Mouse (Mus musculus) neural tube, embryonic 13.5 days (tissue): ENCODE data around the gene Radil. TPM values are rescaled to one million over a fixed set of nuclear protein-coding genes. Genes with fewer than 3 reads are reported as not detected.

Source experiments
- ATAC-seq: fragments of 200-750 bp; cut with Nextera tagmentation; 2 replicates; pipeline ENCODE4 v1.8.0; 2017; ENCODE audit warnings: low read depth, mild to moderate bottlenecking, moderate TSS enrichment, moderate library complexity
- H3K27ac ChIP-seq: fragments of 300-500 bp; sonication (generic); replicated peaks from 2 replicates; pipeline ENCODE4 v1.5.1; 2015; ENCODE audit warnings: moderate library complexity, mild to moderate bottlenecking, inconsistent platforms
- H3K27me3 ChIP-seq: fragments of 300-500 bp; sonication (generic); 2 replicates; pipeline ENCODE4 v1.6.1; 2015; ENCODE audit warnings: mild to moderate bottlenecking, inconsistent platforms
- H3K36me3 ChIP-seq: fragments of 300-500 bp; sonication (generic); 2 replicates; pipeline ENCODE4 v1.6.1; 2015; ENCODE audit warnings: mild to moderate bottlenecking, inconsistent platforms
- H3K4me1 ChIP-seq: fragments of 300-500 bp; sonication (generic); replicated peaks from 2 replicates; pipeline ENCODE4 v1.6.1; 2015; ENCODE audit warnings: inconsistent platforms
- H3K4me2 ChIP-seq: fragments of 300-500 bp; sonication (generic); 2 replicates; pipeline ENCODE4 v1.6.1; 2015; ENCODE audit warnings: inconsistent platforms, mild to moderate bottlenecking, moderate library complexity
- H3K4me3 ChIP-seq: fragments of 300-500 bp; sonication (generic); 2 replicates; pipeline ENCODE4 v1.5.1; 2015; ENCODE audit warnings: mild to moderate bottlenecking, inconsistent platforms
- H3K9ac ChIP-seq: fragments of 300-500 bp; sonication (generic); 2 replicates; pipeline ENCODE4 v1.6.1; 2015; ENCODE audit warnings: moderate library complexity, mild to moderate bottlenecking, inconsistent platforms
- H3K9me3 ChIP-seq: fragments of 300-500 bp; sonication (generic); 2 replicates; pipeline ENCODE4 v1.6.1; 2016; ENCODE audit warnings: inconsistent platforms
- WGBS: fragments of 180-500 bp; shearing (Covaris S2); methylation state at CpG from one replicate; pipeline ENCODE4 v1.1.7; 2015; 5-methylcytosine and 5-hydroxymethylcytosine counted together
- polyA plus RNA-seq: library from polyadenylated mRNA; unstranded; fragments of >200 nt; fragmentation: Nextera tagmentation; extraction: Ambion mirVana; gene quantifications from 2 replicates; pipeline ENCODE4 v1.2.1, GENCODE M21; 2015

Gene Radil
- polyA plus RNA-seq, 1 experiment from 2014 or later, result 11.8 TPM

GRCm38 (mm10) chr5:142473696-142474095 is 77.2 kb downstream of the Radil start:
- Histone ChIP-seq H3K27me3 (no peaks in the 10 kb centered on the region), H3K4me1 (peaks cover 18% of the 10 kb centered on the region), H3K9me3 (no peaks in the 10 kb centered on the region), H3K4me3 (no peak overlapping the region), H3K36me3 (peaks cover 65% of the 10 kb centered on the region), H3K9ac (0 out of 2 replicates have a peak overlapping the region, but pooled peaks have one; percentile 17), H3K27ac (peak overlapping the region; percentile 52), H3K4me2 (no peak overlapping the region)
- ATAC-seq, result peak; percentile 40; the same call in 1 of the 2 replicates
- WGBS, result 49% methylated on average over 10 of the region's 10 CpGs

- Histone ChIP-seq H3K36me3 (peaks cover 64% of the 10 kb centered on the region), H3K27ac (no peak overlapping the region), H3K27me3 (no peaks in the 10 kb centered on the region), H3K4me2 (no peak overlapping the region), H3K9ac (no peak overlapping the region), H3K4me1 (peaks cover 18% of the 10 kb centered on the region), H3K4me3 (no peak overlapping the region), H3K9me3 (no peaks in the 10 kb centered on the region)
- ATAC-seq, result no peak
- WGBS, result 92% methylated on average over 11 of the region's 11 CpGs
Observed at GRCm38 (mm10) chr5:142469796-142470195, 81.1 kb downstream of the Radil start.

- Histone ChIP-seq H3K4me1 (peaks cover 15% of the 10 kb centered on the region), H3K4me2 (no peak overlapping the region), H3K4me3 (no peak overlapping the region), H3K27me3 (no peaks in the 10 kb centered on the region), H3K9me3 (no peaks in the 10 kb centered on the region), H3K27ac (no peak overlapping the region), H3K36me3 (peaks cover 57% of the 10 kb centered on the region), H3K9ac (no peak overlapping the region)
- no peak for ATAC-seq
- WGBS, result 95% methylated on average over 13 of the region's 13 CpGs
Observed at GRCm38 (mm10) chr5:142468375-142468774, 82.5 kb downstream of the Radil start.

GRCm38 (mm10) chr5:142463461-142464454 is 87.1 kb downstream of the Radil start, which contains the start of gene Ap5z1:
Gene Ap5z1, plus strand, starts transcription at chr5:142463944.
- Histone ChIP-seq H3K9ac (peak within 1 kb of the TSS; percentile 79), H3K27me3 (no peaks in the 10 kb centered on the region), H3K4me3 (peak within 1 kb of the TSS; percentile 69), H3K9me3 (no peaks in the 10 kb centered on the region), H3K4me1 (peaks cover 16% of the 10 kb centered on the region), H3K27ac (peak within 1 kb of the TSS; percentile 91), H3K4me2 (peak within 1 kb of the TSS; percentile 95), H3K36me3 (peaks cover 35% of the 10 kb centered on the region)
- ATAC-seq, result peak; percentile 88
- 2% methylated on average over 60 of the region's 60 CpGs for WGBS

DNA sequence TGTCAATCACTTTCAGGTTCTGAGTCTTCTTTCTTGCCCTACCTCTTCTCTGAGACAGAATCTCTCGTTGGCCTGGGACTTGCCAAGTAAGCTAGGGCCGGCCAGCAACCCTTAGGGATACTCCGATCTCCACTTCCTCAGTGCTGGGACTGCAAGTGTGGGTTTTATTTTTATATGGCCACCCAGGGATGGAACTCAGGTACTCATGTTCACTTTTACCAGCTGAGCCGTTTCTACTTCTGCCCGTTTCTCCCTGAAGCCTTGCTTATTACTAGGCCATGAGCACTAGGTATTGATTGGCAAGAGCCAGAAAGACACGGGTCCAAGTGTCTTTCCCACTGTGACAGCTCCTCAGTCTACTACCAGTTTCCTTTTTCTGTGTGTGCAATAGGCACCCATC is 87.9 kb downstream of the Radil start:
- Histone ChIP-seq H3K9me3 (no peaks in the 10 kb centered on the region), H3K36me3 (peaks cover 35% of the 10 kb centered on the region), H3K27me3 (no peaks in the 10 kb centered on the region), H3K9ac (peak overlapping the region; percentile 72), H3K27ac (peak overlapping the region; percentile 91), H3K4me2 (peak overlapping the region; percentile 95), H3K4me1 (peaks cover 20% of the 10 kb centered on the region), H3K4me3 (peak overlapping the region; percentile 69)
- no peak; the same call in 1 of the 2 replicates for ATAC-seq
- WGBS, result 85% methylated on average over 6 of the region's 6 CpGs

- Histone ChIP-seq H3K9me3 (no peaks in the 10 kb centered on the region), H3K36me3 (peaks cover 35% of the 10 kb centered on the region), H3K27me3 (no peaks in the 10 kb centered on the region), H3K4me3 (no peak overlapping the region), H3K4me1 (peaks cover 21% of the 10 kb centered on the region), H3K4me2 (no peak overlapping the region), H3K27ac (no peak overlapping the region), H3K9ac (no peak overlapping the region)
- ATAC-seq, result no peak
- 93% methylated on average over 2 of the region's 2 CpGs for WGBS
Observed at GRCm38 (mm10) chr5:142462641-142462948, 88.3 kb downstream of the Radil start.

DNA sequence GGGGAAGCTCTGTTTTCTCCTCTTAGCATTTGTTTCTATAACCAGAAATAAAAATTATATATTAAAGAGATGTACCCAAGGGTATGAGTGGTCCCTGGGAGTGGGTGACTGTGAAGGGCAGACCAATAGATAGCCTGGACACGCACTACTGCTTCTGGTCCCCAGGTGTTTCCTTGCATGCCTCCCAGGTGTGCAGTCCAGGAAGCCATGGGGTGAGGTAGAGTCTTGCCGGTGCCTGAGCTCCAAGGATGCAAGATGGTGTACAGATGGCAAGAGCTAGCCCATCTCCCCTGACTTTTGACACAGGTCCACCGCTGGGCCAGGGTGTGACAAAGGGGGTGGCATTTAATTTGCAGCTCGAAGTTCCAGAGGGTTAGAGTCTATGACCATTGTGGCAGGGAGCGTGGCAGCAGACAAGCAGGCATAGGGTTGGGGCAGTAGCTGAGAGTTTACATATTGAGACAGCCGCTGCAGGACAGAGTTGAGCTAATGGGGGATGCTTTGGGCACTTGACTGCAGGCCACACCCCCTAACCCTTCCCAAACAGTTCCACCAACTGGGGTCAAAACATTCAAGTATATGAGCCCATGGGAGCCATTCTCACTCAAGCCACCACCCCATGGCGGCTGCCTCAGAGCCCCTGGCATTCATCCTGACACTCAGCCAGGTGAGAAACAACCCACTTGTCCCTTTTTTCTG is 88.8 kb downstream of the Radil start:
- H3K4me2 ChIP-seq, result no peak overlapping the region
- WGBS, result 94% methylated on average over 7 of the region's 7 CpGs

DNA sequence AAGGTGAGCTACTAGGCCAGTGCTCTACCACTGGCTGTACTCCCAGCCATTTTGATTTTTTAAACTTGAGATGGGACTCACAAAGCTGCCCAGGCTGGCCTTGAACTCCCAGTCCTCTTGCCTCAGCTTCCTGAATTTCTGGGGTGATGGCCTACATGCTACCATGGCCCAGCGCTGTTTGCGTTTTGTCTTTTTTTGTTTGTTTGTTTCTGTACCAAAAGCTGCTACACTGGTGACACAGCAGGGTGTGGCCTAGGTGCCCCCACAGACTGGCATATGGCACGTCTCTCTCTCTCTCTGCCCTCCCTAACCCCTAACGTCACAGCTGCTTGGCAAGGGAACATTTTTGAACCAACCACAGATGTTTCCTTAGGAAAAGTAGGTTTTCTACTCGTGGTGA is 91.1 kb downstream of the Radil start:
- no peak overlapping the region for H3K4me2 ChIP-seq
- no peak overlapping the region for H3K4me3 ChIP-seq
- no peaks in the 10 kb centered on the region for H3K27me3 ChIP-seq
- no peak overlapping the region for H3K9ac ChIP-seq
- 0 out of 2 replicates have a peak overlapping the region, but pooled peaks have one; percentile 33 for H3K27ac ChIP-seq
- peaks cover 50% of the 10 kb centered on the region for H3K36me3 ChIP-seq
- WGBS, result 71% methylated on average over 5 of the region's 5 CpGs
- H3K9me3 ChIP-seq, result no peaks in the 10 kb centered on the region
- H3K4me1 ChIP-seq, result peaks cover 18% of the 10 kb centered on the region
- no peak for ATAC-seq

More for the DNA sequence above, 88.8 kb downstream of the Radil start:
- ATAC-seq, result no peak
- Histone ChIP-seq H3K27ac (no peak overlapping the region), H3K4me3 (no peak overlapping the region), H3K9me3 (no peaks in the 10 kb centered on the region), H3K9ac (no peak overlapping the region), H3K36me3 (peaks cover 35% of the 10 kb centered on the region), H3K27me3 (no peaks in the 10 kb centered on the region), H3K4me1 (peaks cover 21% of the 10 kb centered on the region)

DNA sequence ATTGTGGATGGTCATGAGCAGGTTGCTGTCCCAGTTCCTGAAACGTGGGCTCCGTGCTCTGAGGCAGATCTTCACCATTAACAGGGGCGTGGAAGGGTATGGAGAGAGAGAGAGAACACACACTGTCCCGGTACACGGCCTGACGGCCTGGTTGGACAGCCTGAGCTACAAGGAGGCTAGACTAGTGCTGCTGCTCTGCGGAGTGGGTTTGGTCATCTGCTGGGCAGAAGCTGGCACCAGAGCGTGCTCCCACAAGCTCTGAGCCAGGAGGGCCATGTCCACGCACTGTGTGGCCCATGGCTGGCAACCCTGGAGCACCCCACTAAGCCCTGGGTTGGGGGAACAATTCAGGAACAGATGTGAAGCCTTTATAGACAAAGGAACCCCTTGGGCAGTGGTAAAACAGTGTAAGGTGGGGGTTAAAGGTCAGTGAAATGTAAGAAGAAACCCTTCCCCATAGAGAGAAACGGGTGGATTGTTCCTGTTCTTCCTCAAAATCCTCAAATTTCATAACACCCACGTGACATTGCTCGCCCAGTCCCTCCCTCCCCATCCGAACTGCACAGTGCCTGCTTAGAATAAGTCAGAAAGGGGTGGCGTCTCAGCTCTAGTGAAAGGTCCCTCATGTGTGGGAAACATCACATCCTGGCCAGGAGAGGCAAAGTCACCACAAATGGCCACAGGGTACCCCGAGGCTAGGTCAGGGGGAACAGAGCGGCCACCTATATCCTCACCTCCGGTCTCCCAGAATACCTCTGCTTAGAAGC is 91.9 kb downstream of the Radil start:
- no peak overlapping the region for H3K4me2 ChIP-seq
- H3K4me1 ChIP-seq, result peaks cover 11% of the 10 kb centered on the region
- peaks cover 59% of the 10 kb centered on the region for H3K36me3 ChIP-seq
- no peak overlapping the region for H3K9ac ChIP-seq
- H3K9me3 ChIP-seq, result no peaks in the 10 kb centered on the region
- no peak overlapping the region for H3K4me3 ChIP-seq
- no peaks in the 10 kb centered on the region for H3K27me3 ChIP-seq
- 86% methylated on average over 17 of the region's 17 CpGs for WGBS
- no peak overlapping the region for H3K27ac ChIP-seq
- ATAC-seq, result no peak

- WGBS, result 58% methylated on average over 10 of the region's 10 CpGs
- no peak overlapping the region for H3K4me2 ChIP-seq
- ATAC-seq, result no peak
- H3K4me3 ChIP-seq, result no peak overlapping the region
- peaks cover 71% of the 10 kb centered on the region for H3K36me3 ChIP-seq
- peak overlapping the region; percentile 22; the same call in 1 of the 2 replicates for H3K9ac ChIP-seq
- no peaks in the 10 kb centered on the region for H3K27me3 ChIP-seq
- H3K4me1 ChIP-seq, result peaks cover 5% of the 10 kb centered on the region; the same call in 1 of the 2 replicates
- no peaks in the 10 kb centered on the region for H3K9me3 ChIP-seq
- peak overlapping the region; percentile 69 for H3K27ac ChIP-seq
Observed at GRCm38 (mm10) chr5:142457345-142457744, 93.6 kb downstream of the Radil start.

GRCm38 (mm10) chr5:142456318-142456717 is 94.6 kb downstream of the Radil start:
- WGBS, result 60% methylated on average over 15 of the region's 15 CpGs
- no peak overlapping the region for H3K4me3 ChIP-seq
- H3K4me1 ChIP-seq, result peaks cover 5% of the 10 kb centered on the region; the same call in 1 of the 2 replicates
- H3K9me3 ChIP-seq, result no peaks in the 10 kb centered on the region
- H3K9ac ChIP-seq, result no peak overlapping the region
- no peak for ATAC-seq
- H3K36me3 ChIP-seq, result peaks cover 68% of the 10 kb centered on the region
- H3K27me3 ChIP-seq, result no peaks in the 10 kb centered on the region
- H3K27ac ChIP-seq, result no peak overlapping the region; the same call in 1 of the 2 replicates
- H3K4me2 ChIP-seq, result no peak overlapping the region
